Mouse (Mus musculus): ENCODE results near the gene Gde1.

- no peak for TF ChIP-seq CTCF (IDR thresholded peaks at IDR 0.05; ENCODE audit: borderline replicate concordance, insufficient read depth, low read length)
- TF ChIP-seq POLR2A (IDR thresholded peaks at IDR 0.05; ENCODE audit: low read depth, low read length): no peak
Measured at GRCm38 (mm10) chr7:118742278-118742677, 36.7 kb upstream of the Gde1 start.

Measured in embryonic fibroblast, embryonic 13.5 days (primary cell).